9 mouse cellular contexts compared by ENCODE assay signal in genomic region chr16:21339460-21340081, GRCm38 (mm10).
A peak's percentile ranks its signal among the peaks of the same experiment; 100 is the strongest.
DNase-seq lines count a peak whose midpoint lies in the region; ATAC-seq and TF ChIP-seq lines count a peak whose summit lies in the region.
"Had no signal": no experiment of that assay in that cellular context is flagged by ENCODE, and none has a peak within 500 bp of the region (broad histone marks: within the 10 kb centered on the region; RNA-seq: fewer than 3 reads in every experiment).

No protein-coding gene starts in this region.

- peaks cover 23% of the 10 kb centered on the region for H3K4me1 ChIP-seq in forebrain, embryonic 14.5 days (ENCODE audit: control insufficient read depth, insufficient read depth, low read length)

- peak overlapping the region; percentile 2 for H3ac ChIP-seq in C2C12 (ENCODE audit: control insufficient read depth, insufficient read length, low read depth)

- peak overlapping the region; percentile 8 for H3K4me2 ChIP-seq in forebrain, embryonic 14.5 days (ENCODE audit: low read length)

- ATAC-seq in forebrain, embryonic 14.5 days = peak; percentile 96

- H3K79me3 ChIP-seq in C2C12 (ENCODE audit: low read depth) = no peaks in the 10 kb centered on the region

- no peaks in the 10 kb centered on the region for H3K9me3 ChIP-seq in forebrain, embryonic 14.5 days (replicated peaks; ENCODE audit: control insufficient read depth, low read length)
- H3K9me3 ChIP-seq: G1E had no signal

- H3K27ac ChIP-seq in forebrain, embryonic 14.5 days (ENCODE audit: low read depth, low read length) = peak overlapping the region; percentile 93
- H3K27ac ChIP-seq in macrophage = peak overlapping the region; percentile 43

- H3K36me3 ChIP-seq in C2C12 (ENCODE audit: control insufficient read depth, insufficient read depth) (no peaks in the 10 kb centered on the region), macrophage (ENCODE audit: inconsistent target) (no peaks in the 10 kb centered on the region)
- no peaks in the 10 kb centered on the region for H3K36me3 ChIP-seq in forebrain, embryonic 14.5 days (ENCODE audit: control insufficient read depth, insufficient read depth, low read length)
- H3K36me3 ChIP-seq: G1E had no signal

- intact Hi-C loops in heart, postnatal 25 days (cut with DNase I) = loop anchor here (5.0 kb wide), 1 partner anchor 53 kb away; no protein-coding TSS in a partner anchor

- no peaks in the 10 kb centered on the region for H3K27me3 ChIP-seq in C2C12 (ENCODE audit: control insufficient read depth, insufficient read depth, insufficient read length)
- peaks cover 23% of the 10 kb centered on the region; the same call in 1 of the 2 replicates for H3K27me3 ChIP-seq in forebrain, embryonic 14.5 days (replicated peaks; ENCODE audit: control insufficient read depth, insufficient read depth, low read length)

- H3K79me2 ChIP-seq in C2C12 (ENCODE audit: control insufficient read depth, insufficient read depth) = no peaks in the 10 kb centered on the region
- H3K79me2 ChIP-seq in macrophage (ENCODE audit: inconsistent target) = no peaks in the 10 kb centered on the region

- no peak for TF ChIP-seq CTCF in C2C12 (IDR thresholded peaks at IDR 0.05; ENCODE audit: control insufficient read depth, insufficient read depth, insufficient read length)

- 1% methylated on average over 11 of the region's 11 CpGs for WGBS in forebrain, embryonic 14.5 days
- 76% methylated on average over 11 of the region's 11 CpGs for WGBS in macrophage (ENCODE audit: missing documents)

- 0 out of 2 replicates have a peak overlapping the region, but pooled peaks have one; percentile 4 for H3K9ac ChIP-seq in forebrain, embryonic 14.5 days (ENCODE audit: low read length)

- peak; percentile 45 for DNase-seq in cerebellum, adult 11 months
- DNase-seq in forebrain, embryonic 14.5 days (ENCODE audit: low spot score) = peak; percentile 94
- DNase-seq in heart, postnatal 25 days (ENCODE audit: low spot score) = peak; percentile 24
- DNase-seq in layer of hippocampus, postnatal 25 days (ENCODE audit: extremely low spot score in 1 of 2, low spot score in 1 of 2) = peak; percentile 40 to 45
- DNase-seq in right cerebral cortex, postnatal 36 days (ENCODE audit: low spot score in 2 of 2) = peak; percentile 39 to 53
- DNase-seq in thymus, adult 18-20 months = no peak

- no peak overlapping the region for H3K4me3 ChIP-seq in C2C12 (ENCODE audit: insufficient read depth, poor library complexity, severe bottlenecking)
- H3K4me3 ChIP-seq in forebrain, embryonic 14.5 days (ENCODE audit: low read depth, low read length) = no peak overlapping the region
- no peak overlapping the region for H3K4me3 ChIP-seq in macrophage (ENCODE audit: inconsistent target)

TF ChIP-seq in C2C12, 6 proteins besides CTCF, POLR2A, EP300 and RAD21:
- TF ChIP-seq MAX (IDR thresholded peaks at IDR 0.05) (peak; percentile 68), MYOG (IDR thresholded peaks at IDR 0.05; ENCODE audit: control insufficient read depth, extremely low read depth, insufficient read length) (no peak), FOSL1 (IDR thresholded peaks at IDR 0.05; ENCODE audit: insufficient read depth, low read length, poor library complexity, severe bottlenecking) (peak; percentile 50), MYOD1 (IDR thresholded peaks at IDR 0.05; ENCODE audit: control insufficient read depth, insufficient read length, low read depth) (no peak), USF1 (IDR thresholded peaks at IDR 0.05; ENCODE audit: low read depth) (no peak), CEBPB (IDR thresholded peaks at IDR 0.05; ENCODE audit: low read depth) (peak; percentile 82)

Comparison
In these comparisons a context has a peak if more than half of its experiments do, and no peak if none do; other contexts are left out.
1. DNase-seq: peak in cerebellum, adult 11 months (single experiment), forebrain, embryonic 14.5 days (single experiment), heart, postnatal 25 days (single experiment), layer of hippocampus, postnatal 25 days (2 of 2) and right cerebral cortex, postnatal 36 days (2 of 2); none in thymus, adult 18-20 months (0 of 2).